Mouse (Mus musculus): Measurements from ENCODE around the gene Zfp978.
"Not testable (repeated sequence)": the region's sequence is repeated elsewhere in the genome, so short reads cannot be mapped to it uniquely, and the experiment has no call there.

GRCm38 (mm10) chr4:147353626-147354025 is 7.5 kb upstream of the Zfp978 start:
- TF ChIP-seq CTCF, POLR2A (IDR thresholded peaks at IDR 0.05; ENCODE audit: extremely low read depth, insufficient read depth, low read length): not testable (repeated sequence)

Data from cortical plate, adult 2 months (tissue).